24 mouse cellular contexts compared by ENCODE assay signal in genomic region chr12:80291895-80292435, GRCm38 (mm10). TPM values are rescaled to one million over a fixed set of nuclear protein-coding genes. Genes with fewer than 3 reads are reported as not detected.
DNase-seq lines count a peak whose midpoint lies in the region; ATAC-seq and TF ChIP-seq lines count a peak whose summit lies in the region.
"Had no signal": no experiment of that assay in that cellular context is flagged by ENCODE, and none has a peak within 500 bp of the region (broad histone marks: within the 10 kb centered on the region; RNA-seq: fewer than 3 reads in every experiment).

No protein-coding gene starts in this region.

- WGBS in heart, embryonic 14.5 days, result 67% methylated on average over 3 of the region's 3 CpGs
- 55% methylated on average over 3 of the region's 3 CpGs for WGBS in embryonic facial prominence, embryonic 10.5 days

- 0 out of 4 replicates have a peak overlapping the region, but pooled peaks of 1 of the 2 experiments have one; percentile 2 for H3K27ac ChIP-seq in heart, embryonic 14.5 days (replicated peaks in 1 of 2; ENCODE audit: control insufficient read depth in 1 of 2, insufficient read depth in 1 of 2, low read depth in 2 of 2, low read length in 2 of 2)
- peak overlapping the region; percentile 21; the same call in 1 of the 2 replicates for H3K27ac ChIP-seq in embryonic facial prominence, embryonic 10.5 days (replicated peaks)
- H3K27ac ChIP-seq: hindbrain, embryonic 15.5 days; limb, embryonic 12.5 days; liver, embryonic 13.5 days; neural tube, embryonic 13.5 days had no signal

- H3K36me3 ChIP-seq in heart, embryonic 14.5 days (ENCODE audit: control insufficient read depth, insufficient read depth, low read length), result no peaks in the 10 kb centered on the region
- H3K36me3 ChIP-seq in C2C12 (ENCODE audit: control insufficient read depth, insufficient read depth), result no peaks in the 10 kb centered on the region
- no peaks in the 10 kb centered on the region for H3K36me3 ChIP-seq in embryonic facial prominence, embryonic 10.5 days (replicated peaks)
- H3K36me3 ChIP-seq: hindbrain, embryonic 15.5 days; limb, embryonic 12.5 days; liver, embryonic 13.5 days; neural tube, embryonic 13.5 days had no signal

- no peaks in the 10 kb centered on the region for H3K79me3 ChIP-seq in C2C12 (ENCODE audit: low read depth)

- no peak overlapping the region for H3ac ChIP-seq in C2C12 (ENCODE audit: control insufficient read depth, insufficient read length, low read depth)

- H3K4me1 ChIP-seq in heart, embryonic 14.5 days (ENCODE audit: control insufficient read depth in 2 of 2, insufficient read depth in 2 of 2, low read length in 2 of 2), result peaks cover 7 to 15% of the 10 kb centered on the region in 2 experiments
- H3K4me1 ChIP-seq in embryonic facial prominence, embryonic 10.5 days, result peaks cover 34% of the 10 kb centered on the region
- H3K4me1 ChIP-seq: limb, embryonic 12.5 days; neural tube, embryonic 13.5 days had no signal

- intact Hi-C loops in heart, postnatal 14 days (cut with DNase I), result no loop called here

- no peak for DNase-seq in heart, postnatal 14 days
- peak; percentile 81 for DNase-seq in 3134 (ENCODE audit: extremely low read depth, insufficient read length, low spot score)
- DNase-seq in embryonic facial prominence, embryonic 10.5 days (ENCODE audit: low spot score), result no peak
- no peak for DNase-seq in frontal cortex, postnatal 14 days (ENCODE audit: low spot score in 2 of 2)
- no peak for DNase-seq in right cerebral cortex, postnatal 14 days
- DNase-seq: adrenal gland, postnatal 14 days; cerebellum, adult 11 months; cerebellum, postnatal 25 days; gastrocnemius, postnatal 36 days; heart, postnatal 36 days; kidney, postnatal 10 days; liver, embryonic 13.5 days; lung, embryonic 14.5 days; lung, postnatal 4 days; thymus, postnatal 25 days had no signal

- no peak for TF ChIP-seq CTCF in C2C12 (IDR thresholded peaks at IDR 0.05; ENCODE audit: control insufficient read depth, insufficient read depth, insufficient read length)

- H3K9me3 ChIP-seq in heart, embryonic 14.5 days (ENCODE audit: control insufficient read depth, low read length), result no peaks in the 10 kb centered on the region
- no peaks in the 10 kb centered on the region for H3K9me3 ChIP-seq in embryonic facial prominence, embryonic 10.5 days
- H3K9me3 ChIP-seq: hindbrain, embryonic 15.5 days; limb, embryonic 12.5 days; liver, embryonic 13.5 days; neural tube, embryonic 13.5 days had no signal

- no peak overlapping the region for H3K4me2 ChIP-seq in heart, embryonic 14.5 days (ENCODE audit: low read length)
- H3K4me2 ChIP-seq: heart, embryonic 11.5 days; hindbrain, embryonic 15.5 days; limb, embryonic 12.5 days; liver, embryonic 13.5 days; lung, embryonic 14.5 days; neural tube, embryonic 13.5 days had no signal

- H3K79me2 ChIP-seq in C2C12 (ENCODE audit: control insufficient read depth, insufficient read depth), result no peaks in the 10 kb centered on the region

- ATAC-seq in heart, embryonic 14.5 days (ENCODE audit: insufficient number of reproducible peaks, insufficient read depth, low FRiP score, low read depth), result peak; percentile 13; the same call in 1 of the 2 replicates
- ATAC-seq: CD4-positive, CD25-positive, alpha-beta regulatory T cell, adult 4 months; forebrain, embryonic 14.5 days; intestine, embryonic 16.5 days had no signal

- no peak overlapping the region for H3K4me3 ChIP-seq in heart, embryonic 14.5 days (ENCODE audit: control insufficient read depth in 1 of 2, insufficient read depth in 1 of 2, low read depth in 1 of 2, low read length in 2 of 2)
- H3K4me3 ChIP-seq in C2C12 (ENCODE audit: insufficient read depth, poor library complexity, severe bottlenecking), result no peak overlapping the region
- no peak overlapping the region for H3K4me3 ChIP-seq in embryonic facial prominence, embryonic 10.5 days
- H3K4me3 ChIP-seq: hindbrain, embryonic 15.5 days; limb, embryonic 12.5 days; liver, embryonic 13.5 days; neural tube, embryonic 13.5 days had no signal

- H3K9ac ChIP-seq in heart, embryonic 14.5 days (ENCODE audit: low read length), result no peak overlapping the region
- H3K9ac ChIP-seq: hindbrain, embryonic 15.5 days; limb, embryonic 12.5 days; liver, embryonic 13.5 days; lung, embryonic 14.5 days; neural tube, embryonic 13.5 days had no signal

- no peaks in the 10 kb centered on the region for H3K27me3 ChIP-seq in heart, embryonic 14.5 days (ENCODE audit: control insufficient read depth, insufficient read depth, low read length)
- no peaks in the 10 kb centered on the region for H3K27me3 ChIP-seq in C2C12 (ENCODE audit: control insufficient read depth, insufficient read depth, insufficient read length)
- no peaks in the 10 kb centered on the region for H3K27me3 ChIP-seq in embryonic facial prominence, embryonic 10.5 days (replicated peaks; ENCODE audit: low read depth, poor library complexity, severe bottlenecking)
- H3K27me3 ChIP-seq: hindbrain, embryonic 15.5 days; limb, embryonic 12.5 days; liver, embryonic 13.5 days; neural tube, embryonic 13.5 days had no signal

TF ChIP-seq in C2C12, 6 proteins besides CTCF, POLR2A, EP300 and RAD21:
- TF ChIP-seq MAX (IDR thresholded peaks at IDR 0.05), result no peak
- peak; percentile 55 for TF ChIP-seq FOSL1 (IDR thresholded peaks at IDR 0.05; ENCODE audit: insufficient read depth, low read length, poor library complexity, severe bottlenecking)
- TF ChIP-seq USF1 (IDR thresholded peaks at IDR 0.05; ENCODE audit: low read depth), result no peak

RNA-seq across cellular contexts. Expression of gene Actn1, which starts 31.8 kb away (rescaled TPM):
- 38.7 and 42.7 TPM in 2 replicates for polyA plus RNA-seq in heart, embryonic 14.5 days (2014; fragmentation: Nextera tagmentation; extraction: Ambion mirVana)
- total RNA-seq in heart, postnatal 14 days (2021), result 10 to 100 TPM; 49.7 to 51.0 TPM
- 301 TPM for polyA plus RNA-seq in C2C12 (2012; fragmentation: generic; extraction: Trizol)
- polyA plus RNA-seq in embryonic facial prominence, embryonic 10.5 days (2016; fragmentation: Nextera tagmentation; extraction: Ambion mirVana), result 38.2 and 39.3 TPM in 2 replicates
